Mouse (Mus musculus): Measurements from ENCODE around the gene Ypel1.
A peak's percentile ranks its signal among the peaks of the same experiment; 100 is the strongest.

Gene Ypel1

GRCm38 (mm10) chr16:17069511-17070443 is at the start of gene Ypel1:
Gene Ypel1, plus strand, starts transcription at chr16:17069696.
- DNase-seq (ENCODE audit: low read depth, low spot score), result peak; percentile 79

- peak; percentile 46 for DNase-seq (ENCODE audit: low read depth, low spot score)
Measured at GRCm38 (mm10) chr16:17024469-17025148, 44.9 kb upstream of the Ypel1 start.

- no peak for DNase-seq (ENCODE audit: low read depth, low spot score)
Measured at GRCm38 (mm10) chr16:17029971-17030695, 39.4 kb upstream of the Ypel1 start.

- no peak for DNase-seq (ENCODE audit: low read depth, low spot score)
Measured at GRCm38 (mm10) chr16:17033754-17034153, 35.7 kb upstream of the Ypel1 start.

GRCm38 (mm10) chr16:17040716-17041115 is 28.8 kb upstream of the Ypel1 start:
- no peak for DNase-seq (ENCODE audit: low read depth, low spot score)

- DNase-seq (ENCODE audit: low read depth, low spot score), result no peak
Measured at GRCm38 (mm10) chr16:17041417-17041816, 28.1 kb upstream of the Ypel1 start.

GRCm38 (mm10) chr16:17044320-17044719 is 25.2 kb upstream of the Ypel1 start:
- no peak for DNase-seq (ENCODE audit: low read depth, low spot score)

- DNase-seq (ENCODE audit: low read depth, low spot score), result no peak
Measured at GRCm38 (mm10) chr16:17045287-17045686, 24.2 kb upstream of the Ypel1 start.

- no peak for DNase-seq (ENCODE audit: low read depth, low spot score)
Measured at GRCm38 (mm10) chr16:17049886-17050285, 19.6 kb upstream of the Ypel1 start.

GRCm38 (mm10) chr16:17052087-17052486 is 17.4 kb upstream of the Ypel1 start:
- no peak for DNase-seq (ENCODE audit: low read depth, low spot score)

- no peak for DNase-seq (ENCODE audit: low read depth, low spot score)
Measured at GRCm38 (mm10) chr16:17053903-17054302, 15.6 kb upstream of the Ypel1 start.

GRCm38 (mm10) chr16:17055584-17055983 is 13.9 kb upstream of the Ypel1 start:
- DNase-seq (ENCODE audit: low read depth, low spot score), result no peak

GRCm38 (mm10) chr16:17062338-17062737 is 7.2 kb upstream of the Ypel1 start:
- no peak for DNase-seq (ENCODE audit: low read depth, low spot score)

- no peak for DNase-seq (ENCODE audit: low read depth, low spot score)
Measured at GRCm38 (mm10) chr16:17067552-17067951, 1.9 kb upstream of the Ypel1 start.

- DNase-seq (ENCODE audit: low read depth, low spot score), result no peak
Measured at GRCm38 (mm10) chr16:17070716-17071115, 1.2 kb downstream of the Ypel1 start.

GRCm38 (mm10) chr16:17073000-17073399 is 3.5 kb downstream of the Ypel1 start:
- DNase-seq (ENCODE audit: low read depth, low spot score), result no peak

GRCm38 (mm10) chr16:17076301-17076700 is 6.8 kb downstream of the Ypel1 start:
- peak; percentile 15 for DNase-seq (ENCODE audit: low read depth, low spot score)

- DNase-seq (ENCODE audit: low read depth, low spot score), result no peak
Measured at GRCm38 (mm10) chr16:17076869-17077268, 7.4 kb downstream of the Ypel1 start.

- no peak for DNase-seq (ENCODE audit: low read depth, low spot score)
Measured at GRCm38 (mm10) chr16:17078101-17078500, 8.6 kb downstream of the Ypel1 start.

- DNase-seq (ENCODE audit: low read depth, low spot score), result no peak
Measured at GRCm38 (mm10) chr16:17082121-17082792, 12.8 kb downstream of the Ypel1 start.

- DNase-seq (ENCODE audit: low read depth, low spot score), result peak; percentile 24
Measured at GRCm38 (mm10) chr16:17085636-17086035, 16.1 kb downstream of the Ypel1 start.
